In the genomic region with DNA sequence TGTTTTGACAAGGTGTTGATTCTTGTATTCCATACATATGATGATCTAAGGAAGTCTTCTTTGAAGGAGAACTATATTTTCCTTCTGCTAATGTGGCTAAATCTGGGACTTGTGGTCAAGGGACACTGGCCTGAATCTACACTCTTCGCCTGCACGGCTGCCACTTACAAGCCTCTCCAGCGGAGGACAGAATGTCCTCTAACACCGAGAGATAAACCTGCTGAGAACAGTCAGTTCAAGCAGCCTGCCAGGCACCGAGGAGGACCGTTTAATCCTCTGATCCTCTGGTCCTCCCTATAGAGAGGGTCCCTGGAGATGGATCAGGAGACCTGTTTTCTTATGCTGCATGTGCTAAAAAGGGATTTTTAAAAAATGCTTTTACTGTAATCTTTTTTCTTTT, we compare ENCODE assay signal across 26 mouse cellular contexts. TPM values are rescaled to one million over a fixed set of nuclear protein-coding genes. Genes with fewer than 3 reads are reported as not detected.
A peak's percentile ranks its signal among the peaks of the same experiment; 100 is the strongest.
DNase-seq lines count a peak whose midpoint lies in the region; ATAC-seq and TF ChIP-seq lines count a peak whose summit lies in the region.
"Had no signal": no experiment of that assay in that cellular context is flagged by ENCODE, and none has a peak within 500 bp of the region (broad histone marks: within the 10 kb centered on the region; RNA-seq: fewer than 3 reads in every experiment).

No protein-coding gene starts in this region.

- H3K27me3 ChIP-seq in heart, adult 2 months (ENCODE audit: control insufficient read depth, insufficient read depth, low read length), result no peaks in the 10 kb centered on the region
- H3K27me3 ChIP-seq in heart, embryonic 12.5 days (replicated peaks), result no peaks in the 10 kb centered on the region
- H3K27me3 ChIP-seq in heart, embryonic 13.5 days (replicated peaks), result no peaks in the 10 kb centered on the region
- H3K27me3 ChIP-seq: forebrain, embryonic 12.5 days; hindbrain, embryonic 13.5 days; liver, embryonic 12.5 days; neural tube, embryonic 12.5 days had no signal

- H3K4me2 ChIP-seq in heart, embryonic 12.5 days, result no peak overlapping the region
- H3K4me2 ChIP-seq in heart, embryonic 13.5 days, result no peak overlapping the region
- H3K4me2 ChIP-seq: forebrain, embryonic 12.5 days; hindbrain, embryonic 13.5 days; liver, embryonic 12.5 days; midbrain, embryonic 11.5 days; neural tube, embryonic 12.5 days had no signal

- no peaks in the 10 kb centered on the region for H3K9me3 ChIP-seq in heart, embryonic 12.5 days (replicated peaks)
- H3K9me3 ChIP-seq in heart, embryonic 13.5 days, result no peaks in the 10 kb centered on the region
- H3K9me3 ChIP-seq: forebrain, embryonic 12.5 days; hindbrain, embryonic 13.5 days; liver, embryonic 12.5 days; neural tube, embryonic 12.5 days had no signal

- no peaks in the 10 kb centered on the region for H3K4me1 ChIP-seq in heart, adult 2 months (ENCODE audit: control insufficient read depth, insufficient read depth, low read length)
- H3K4me1 ChIP-seq in heart, embryonic 12.5 days (replicated peaks), result peaks cover 8% of the 10 kb centered on the region; the same call in 1 of the 2 replicates
- H3K4me1 ChIP-seq in heart, embryonic 13.5 days, result 0 out of 2 replicates have a peak, but pooled peaks cover 7% of the 10 kb centered on the region
- H3K4me1 ChIP-seq: forebrain, embryonic 12.5 days; hindbrain, embryonic 13.5 days; liver, embryonic 12.5 days; neural tube, embryonic 12.5 days had no signal

- DNase-seq in heart, adult 2 months, result peak; percentile 25 to 57
- DNase-seq in heart, adult 8-10 months (ENCODE audit: low spot score), result peak; percentile 54
- peak; percentile 16 to 25 for DNase-seq in heart, postnatal 14 days
- no peak for DNase-seq in frontal cortex, postnatal 36 days (ENCODE audit: low spot score in 2 of 2)
- no peak for DNase-seq in thymus, postnatal 4 days
- DNase-seq: adrenal gland, postnatal 14 days; cerebellum, adult 18-20 months; cerebellum, postnatal 10 days; gastrocnemius, postnatal 25 days; kidney, adult 8-10 months; kidney, postnatal 4 days; liver, postnatal 0 days had no signal

- intact Hi-C loops in heart, adult 2 months (cut with DNase I), result no loop called here
- intact Hi-C loops in heart, postnatal 14 days (cut with DNase I), result no loop called here

- H3K36me3 ChIP-seq in heart, adult 2 months (ENCODE audit: control insufficient read depth, insufficient read depth, low read length), result no peaks in the 10 kb centered on the region
- H3K36me3 ChIP-seq in heart, embryonic 12.5 days, result no peaks in the 10 kb centered on the region
- H3K36me3 ChIP-seq in heart, embryonic 13.5 days, result no peaks in the 10 kb centered on the region
- H3K36me3 ChIP-seq: forebrain, embryonic 12.5 days; liver, embryonic 12.5 days; neural tube, embryonic 12.5 days had no signal

- peak overlapping the region; percentile 60 for H3K27ac ChIP-seq in heart, adult 2 months
- H3K27ac ChIP-seq in heart, embryonic 12.5 days (ENCODE audit: poor library complexity, severe bottlenecking), result no peak overlapping the region
- peak overlapping the region; percentile 53; the same call in 1 of the 2 replicates for H3K27ac ChIP-seq in heart, embryonic 13.5 days (replicated peaks)
- H3K27ac ChIP-seq: forebrain, embryonic 12.5 days; hindbrain, embryonic 13.5 days; kidney, postnatal 0 days; liver, embryonic 12.5 days; neural tube, embryonic 12.5 days had no signal

- TF ChIP-seq EP300 in heart, adult 2 months (IDR thresholded peaks at IDR 0.05; ENCODE audit: insufficient read depth, low read depth, low read length), result peak; percentile 84

- H3K79me2 ChIP-seq in heart, adult 2 months (replicated peaks; ENCODE audit: control insufficient read depth, insufficient read depth, low read length), result no peaks in the 10 kb centered on the region

- no peak overlapping the region for H3K9ac ChIP-seq in heart, adult 2 months (ENCODE audit: low read depth, low read length)
- H3K9ac ChIP-seq in heart, embryonic 12.5 days, result no peak overlapping the region
- no peak overlapping the region for H3K9ac ChIP-seq in heart, embryonic 13.5 days
- H3K9ac ChIP-seq: forebrain, embryonic 12.5 days; hindbrain, embryonic 13.5 days; liver, embryonic 12.5 days; liver, postnatal 0 days; neural tube, embryonic 12.5 days had no signal

- no peak overlapping the region for H3K4me3 ChIP-seq in heart, adult 2 months
- H3K4me3 ChIP-seq in heart, embryonic 12.5 days, result no peak overlapping the region
- no peak overlapping the region for H3K4me3 ChIP-seq in heart, embryonic 13.5 days
- H3K4me3 ChIP-seq: erythroblast, embryonic 14.5 days; forebrain, embryonic 12.5 days; hindbrain, embryonic 13.5 days; liver, embryonic 12.5 days; myocyte; neural tube, embryonic 12.5 days had no signal

- no peak for ATAC-seq in heart, embryonic 12.5 days (ENCODE audit: insufficient number of reproducible peaks, low FRiP score)
- no peak for ATAC-seq in heart, embryonic 13.5 days (ENCODE audit: extremely low read depth, insufficient number of reproducible peaks, low FRiP score, low TSS enrichment)
- ATAC-seq: CD4-positive, CD25-positive, alpha-beta regulatory T cell, adult 4 months; intestine, embryonic 16.5 days; liver, embryonic 12.5 days; liver, postnatal 0 days had no signal

- WGBS in heart, adult 2 months, result 52% methylated on average over 6 of the region's 6 CpGs
- WGBS in heart, embryonic 12.5 days, result 37% methylated on average over 6 of the region's 6 CpGs
- 34% methylated on average over 6 of the region's 6 CpGs for WGBS in heart, embryonic 13.5 days

- no peak for TF ChIP-seq CTCF in heart, adult 2 months (IDR thresholded peaks at IDR 0.05)

- 0 out of 2 replicates have a peak, but pooled peaks have one; percentile 35 for TF ChIP-seq POLR2A in heart, adult 2 months (IDR thresholded peaks at IDR 0.05; ENCODE audit: insufficient read depth, low read depth, low read length)

RNA-seq across cellular contexts. Expression of a gene that starts 34.0 kb away (rescaled TPM):
- 10 to 100 TPM; 26.7 to 28.7 TPM for total RNA-seq in heart, adult 2 months (2021)
- 9.6 and 16.2 TPM in 2 replicates for polyA plus RNA-seq in heart, adult 2 months (2012; rRNA removed)
- 13.3 and 13.8 TPM in 2 replicates for polyA plus RNA-seq in heart, embryonic 12.5 days (2016; fragmentation: Nextera tagmentation; extraction: Ambion mirVana)
- 10 to 100 TPM; 26.2 to 29.8 (median 27.0) TPM for total RNA-seq in heart, adult 8-10 months (2022)
- polyA plus RNA-seq in heart, embryonic 13.5 days (2015; fragmentation: Nextera tagmentation; extraction: Ambion mirVana), result 10.6 and 10.7 TPM in 2 replicates
- 10 to 100 TPM; 18.2 to 20.5 TPM for total RNA-seq in heart, postnatal 14 days (2021)
- polyA plus RNA-seq: erythroblast, embryonic 14.5 days had no signal

RNA-seq across cellular contexts. Expression of a gene that starts 39.5 kb away (rescaled TPM):
- 1 to 10 TPM; 2.1 to 2.7 TPM for total RNA-seq in heart, adult 2 months (2021)
- polyA plus RNA-seq in heart, adult 2 months (2012; rRNA removed), result 0.98 and 1.6 TPM in 2 replicates
- polyA plus RNA-seq in heart, embryonic 12.5 days (2016; fragmentation: Nextera tagmentation; extraction: Ambion mirVana), result 0.15 and 0.24 TPM in 2 replicates
- total RNA-seq in heart, adult 8-10 months (2022), result 1 to 10 TPM; 1.7 to 2.7 (median 2.3) TPM
- 0.24 and 0.33 TPM in 2 replicates for polyA plus RNA-seq in heart, embryonic 13.5 days (2015; fragmentation: Nextera tagmentation; extraction: Ambion mirVana)
- 1 to 10 TPM; 1.2 to 1.5 TPM for total RNA-seq in heart, postnatal 14 days (2021)
- polyA plus RNA-seq: erythroblast, embryonic 14.5 days had no signal

RNA-seq across cellular contexts. Expression of a gene that starts 58.5 kb away (rescaled TPM):
- total RNA-seq in heart, adult 2 months (2021), result under 1 TPM in 1 of 2 experiments, not detected in 1; 0.05 TPM
- polyA plus RNA-seq in heart, adult 2 months (2012; rRNA removed), result 0.04 TPM in 1 of 2 replicates, not detected in the other
- polyA plus RNA-seq in heart, embryonic 12.5 days (2016; fragmentation: Nextera tagmentation; extraction: Ambion mirVana), result 0.28 TPM in 1 of 2 replicates, not detected in the other
- not detected for total RNA-seq in heart, adult 8-10 months (2022)
- polyA plus RNA-seq in heart, embryonic 13.5 days (2015; fragmentation: Nextera tagmentation; extraction: Ambion mirVana), result 0.05 and 0.20 TPM in 2 replicates
- not detected for total RNA-seq in heart, postnatal 14 days (2021)
- total RNA-seq: gastrocnemius, adult 18-20 months; gastrocnemius, postnatal 25 days; megakaryocyte, adult 5-6 weeks had no signal
- polyA plus RNA-seq: erythroblast, embryonic 14.5 days; myocyte had no signal

Comparison
In these comparisons a context has a peak if more than half of its experiments do, and no peak if none do; other contexts are left out.
1. DNase-seq: peak in heart, adult 2 months (2 of 2), heart, adult 8-10 months (single experiment) and heart, postnatal 14 days (2 of 2); none in frontal cortex, postnatal 36 days (0 of 2) and thymus, postnatal 4 days (single experiment).